Mouse (Mus musculus) forelimb bud, embryonic 11.5 days (tissue): Measurements from ENCODE around the gene Rab11fip3.
"Not testable (repeated sequence)": the region's sequence is repeated elsewhere in the genome, so short reads cannot be mapped to it uniquely, and the experiment has no call there.

Experiments used
- DNase-seq: peaks from one replicate; pipeline ENCODE4 v3.0.0-alpha.2; 2012; ENCODE audit warnings: low read depth, low spot score

Gene Rab11fip3

GRCm38 (mm10) chr17:26068831-26069739, at the start of gene Rab11fip3:
Gene Rab11fip3, minus strand, starts transcription at chr17:26069555.
- peak; percentile 93 for DNase-seq

GRCm38 (mm10) chr17:26116503-26117258, 47.3 kb upstream of the Rab11fip3 start:
- no peak for DNase-seq

GRCm38 (mm10) chr17:26115956-26116487, 46.7 kb upstream of the Rab11fip3 start:
- DNase-seq, result no peak

- DNase-seq, result no peak
Measured at GRCm38 (mm10) chr17:26115205-26115898, 46.0 kb upstream of the Rab11fip3 start.

- DNase-seq, result not testable (repeated sequence)
Measured at GRCm38 (mm10) chr17:26114461-26114860, 45.1 kb upstream of the Rab11fip3 start.

GRCm38 (mm10) chr17:26114061-26114460, 44.7 kb upstream of the Rab11fip3 start:
- DNase-seq, result no peak

- no peak for DNase-seq
Measured at GRCm38 (mm10) chr17:26113181-26113948, 44.0 kb upstream of the Rab11fip3 start, which contains the start of gene Tmem8. Gene Tmem8, plus strand, starts transcription at chr17:26113299.

- no peak for DNase-seq
Measured at GRCm38 (mm10) chr17:26112751-26113150, 43.4 kb upstream of the Rab11fip3 start.

- DNase-seq, result no peak
Measured at GRCm38 (mm10) chr17:26111722-26112121, 42.4 kb upstream of the Rab11fip3 start.

GRCm38 (mm10) chr17:26111024-26111423, 41.7 kb upstream of the Rab11fip3 start:
- DNase-seq, result no peak

- DNase-seq, result no peak
Measured at GRCm38 (mm10) chr17:26110156-26110555, 40.8 kb upstream of the Rab11fip3 start.

GRCm38 (mm10) chr17:26105619-26106018, 36.3 kb upstream of the Rab11fip3 start:
- no peak for DNase-seq

GRCm38 (mm10) chr17:26101478-26101877, 32.1 kb upstream of the Rab11fip3 start:
- no peak for DNase-seq

- DNase-seq, result no peak
Measured at GRCm38 (mm10) chr17:26100166-26100565, 30.8 kb upstream of the Rab11fip3 start.

GRCm38 (mm10) chr17:26099316-26099715, 30.0 kb upstream of the Rab11fip3 start:
- not testable (repeated sequence) for DNase-seq

GRCm38 (mm10) chr17:26098461-26098860, 29.1 kb upstream of the Rab11fip3 start:
- DNase-seq, result no peak

- DNase-seq, result peak; percentile 52
Measured at GRCm38 (mm10) chr17:26095121-26095740, 25.9 kb upstream of the Rab11fip3 start, which contains the start of gene Nme4. Gene Nme4, minus strand, starts transcription at chr17:26095602.

- no peak for DNase-seq
Measured at GRCm38 (mm10) chr17:26094531-26095110, 25.3 kb upstream of the Rab11fip3 start.

GRCm38 (mm10) chr17:26089905-26090632, 20.7 kb upstream of the Rab11fip3 start, which contains the start of gene Decr2:
Gene Decr2, minus strand, starts transcription at chr17:26090337.
- DNase-seq, result peak; percentile 92
